Mouse (Mus musculus): ENCODE data around the gene Prdx3.

DNA sequence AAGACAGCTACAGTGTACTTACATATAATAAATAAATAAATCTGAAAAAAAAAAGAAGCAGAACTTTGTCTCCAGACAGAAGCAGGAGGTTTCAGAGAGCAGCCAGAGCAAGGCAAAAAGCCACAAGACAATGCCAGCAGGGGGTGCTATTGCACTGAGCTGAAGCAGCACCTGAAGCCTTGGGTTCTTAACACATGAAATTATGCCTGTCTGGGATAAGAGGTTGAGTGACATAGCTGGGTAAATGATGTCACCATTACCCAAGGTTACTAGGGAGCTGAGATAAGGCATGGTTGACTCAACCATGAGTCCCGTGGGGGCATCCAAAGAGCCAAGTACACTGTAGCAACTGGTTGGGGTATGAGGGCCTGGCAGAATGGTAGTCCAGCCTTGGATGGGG lies 36.6 kb downstream of the Prdx3 start:
- no peak for TF ChIP-seq POLR2A (IDR thresholded peaks at IDR 0.05; ENCODE audit: insufficient read length, low read depth)
- TF ChIP-seq CEBPB (IDR thresholded peaks at IDR 0.05; ENCODE audit: insufficient read depth, poor library complexity, severe bottlenecking), result no peak
- no peak for TF ChIP-seq MYOG (IDR thresholded peaks at IDR 0.05; ENCODE audit: control insufficient read depth in 1 of 3, insufficient read depth in 1 of 3, insufficient read length in 2 of 3, low read depth in 2 of 3)
- no peak for TF ChIP-seq MAX (IDR thresholded peaks at IDR 0.05; ENCODE audit: low read depth)
- TF ChIP-seq TCF12 (IDR thresholded peaks at IDR 0.05; ENCODE audit: insufficient read depth, poor library complexity, severe bottlenecking), result no peak

Measured in myocyte (in vitro differentiated cells).